Mouse (Mus musculus) heart, adult 2 months (tissue): ENCODE measurements around the gene Crybg2. TPM values are rescaled to one million over a fixed set of nuclear protein-coding genes. Genes with fewer than 3 reads are reported as not detected.

Experiments
- DNase-seq, 2 experiments: peaks; one replicate each; pipeline ENCODE4 v3.0.0; 2021
- H3K27ac ChIP-seq: fragments of 200-600 bp; 2 replicates; pipeline ENCODE4 v1.8.1; 2022
- H3K27me3 ChIP-seq: fragments of 200-500 bp; 2 replicates; pipeline ENCODE4 v1.6.1; 2012; ENCODE audit warnings: mild to moderate bottlenecking, low read length, inconsistent platforms, mixed read lengths; ENCODE audit not compliant: control insufficient read depth, insufficient read depth
- H3K36me3 ChIP-seq: fragments of 200-500 bp; 2 replicates; pipeline ENCODE4 v1.6.1; 2012; ENCODE audit warnings: low read length, inconsistent platforms; ENCODE audit not compliant: control insufficient read depth, insufficient read depth
- H3K4me1 ChIP-seq: fragments of 200-500 bp; 2 replicates; pipeline ENCODE4 v1.6.1; 2011; ENCODE audit warnings: low read length; ENCODE audit not compliant: control insufficient read depth, insufficient read depth
- H3K4me3 ChIP-seq: fragments of 200-600 bp; 2 replicates; pipeline ENCODE4 v1.8.1; 2022
- H3K79me2 ChIP-seq: fragments of 200-500 bp; replicated peaks from 2 replicates; pipeline ENCODE4 v1.6.1; 2012; ENCODE audit warnings: mild to moderate bottlenecking, inconsistent platforms, low read length, moderate library complexity, mixed read lengths; ENCODE audit not compliant: control insufficient read depth, insufficient read depth
- H3K9ac ChIP-seq: fragments of 200-500 bp; 2 replicates; pipeline ENCODE4 v1.6.1; 2012; ENCODE audit warnings: low read depth, mild to moderate bottlenecking, control low read depth, inconsistent platforms, low read length, mixed read lengths
- CTCF ChIP-seq: fragments of 200-600 bp; IDR thresholded peaks from 2 replicates; pipeline ENCODE4 v1.8.1; 2022; ENCODE audit warnings: antibody characterized with exemption, mild to moderate bottlenecking, moderate library complexity
- EP300 ChIP-seq: fragments of 200-500 bp; IDR thresholded peaks from 2 replicates; pipeline ENCODE4 v1.6.1; 2011; ENCODE audit warnings: low read depth, low read length, control low read depth; ENCODE audit not compliant: insufficient read depth
- POLR2A ChIP-seq: fragments of 200-500 bp; IDR thresholded peaks from 2 replicates; pipeline ENCODE4 v1.6.1; 2011; ENCODE audit warnings: mild to moderate bottlenecking, low read depth, low read length, control low read depth; ENCODE audit not compliant: insufficient read depth
- WGBS: fragments of 180-500 bp; shearing (Covaris S2); methylation state at CpG from one replicate; pipeline ENCODE4 v1.1.7; 2018; 5-methylcytosine and 5-hydroxymethylcytosine counted together
- intact Hi-C: fragments of 180-260 bp; cut with DNase I; formaldehyde crosslinking; loops from one replicate; pipeline ENCODE4 v1.15.1; 2025
- polyA plus RNA-seq: library from polyadenylated mRNA; depleted of rRNA; stranded (reverse); fragments of >200 nt; gene quantifications from 2 replicates; pipeline ENCODE4 v1.2.3, GENCODE M21; 2012
- total RNA-seq, 2 experiments: library from RNA; stranded (reverse); gene quantifications; 2 replicates each; pipeline ENCODE4 v1.2.3; 2021

Crybg2 gene
- total and polyA plus RNA-seq, 3 experiments = 0.49 TPM; not detected in 2

GRCm38 (mm10) chr4:134112403-134112802, 51.8 kb downstream of the Crybg2 start:
- Histone ChIP-seq H3K9ac (no peak overlapping the region), H3K27me3 (no peaks in the 10 kb centered on the region), H3K4me3 (no peak overlapping the region), H3K27ac (no peak overlapping the region), H3K79me2 (no peaks in the 10 kb centered on the region), H3K36me3 (no peaks in the 10 kb centered on the region), H3K4me1 (no peaks in the 10 kb centered on the region)
- intact Hi-C loops = no loop called here
- no peak for TF ChIP-seq POLR2A
- no peak for TF ChIP-seq CTCF
- TF ChIP-seq EP300 = no peak
- DNase-seq = no peak
- WGBS = 51% methylated on average over 6 of the region's 6 CpGs

GRCm38 (mm10) chr4:134113356-134113994, 52.9 kb downstream of the Crybg2 start:
- Histone ChIP-seq H3K27me3 (no peaks in the 10 kb centered on the region), H3K36me3 (no peaks in the 10 kb centered on the region), H3K9ac (no peak overlapping the region), H3K27ac (no peak overlapping the region), H3K79me2 (no peaks in the 10 kb centered on the region), H3K4me3 (no peak overlapping the region), H3K4me1 (no peaks in the 10 kb centered on the region)
- intact Hi-C loops = no loop called here
- no peak for TF ChIP-seq POLR2A
- TF ChIP-seq CTCF = no peak
- TF ChIP-seq EP300 = no peak
- no peak for DNase-seq
- 73% methylated on average over 10 of the region's 10 CpGs for WGBS

GRCm38 (mm10) chr4:134114038-134114437, 53.4 kb downstream of the Crybg2 start:
- no peak overlapping the region for H3K27ac ChIP-seq
- no peaks in the 10 kb centered on the region for H3K4me1 ChIP-seq
- H3K4me3 ChIP-seq = no peak overlapping the region
- 94% methylated on average over 4 of the region's 4 CpGs for WGBS
- TF ChIP-seq POLR2A (no peak), EP300 (no peak), CTCF (no peak)
- no peaks in the 10 kb centered on the region for H3K27me3 ChIP-seq
- intact Hi-C loops = no loop called here
- no peaks in the 10 kb centered on the region for H3K79me2 ChIP-seq
- no peak for DNase-seq
- H3K36me3 ChIP-seq = no peaks in the 10 kb centered on the region
- H3K9ac ChIP-seq = no peak overlapping the region

- intact Hi-C loops = no loop called here
- no peak overlapping the region for H3K9ac ChIP-seq
Measured at GRCm38 (mm10) chr4:134115215-134116144, 54.9 kb downstream of the Crybg2 start.

GRCm38 (mm10) chr4:134116501-134116900, 55.9 kb downstream of the Crybg2 start:
- Histone ChIP-seq H3K27ac (no peak overlapping the region), H3K9ac (no peak overlapping the region), H3K36me3 (no peaks in the 10 kb centered on the region), H3K79me2 (no peaks in the 10 kb centered on the region), H3K27me3 (no peaks in the 10 kb centered on the region), H3K4me1 (no peaks in the 10 kb centered on the region), H3K4me3 (no peak overlapping the region)
- no peak for DNase-seq
- TF ChIP-seq EP300 (no peak), POLR2A (no peak), CTCF (no peak)
- WGBS = 86% methylated on average over 2 of the region's 2 CpGs
- intact Hi-C loops = no loop called here

More at GRCm38 (mm10) chr4:134115215-134116144, 54.9 kb downstream of the Crybg2 start:
- Histone ChIP-seq H3K27ac (no peak overlapping the region), H3K27me3 (no peaks in the 10 kb centered on the region), H3K79me2 (no peaks in the 10 kb centered on the region), H3K4me1 (no peaks in the 10 kb centered on the region), H3K4me3 (no peak overlapping the region), H3K36me3 (no peaks in the 10 kb centered on the region)
- no peak for TF ChIP-seq CTCF
- no peak for TF ChIP-seq POLR2A
- no peak for TF ChIP-seq EP300
- 90% methylated on average over 16 of the region's 16 CpGs for WGBS
- DNase-seq = no peak

GRCm38 (mm10) chr4:134117012-134117411, 56.4 kb downstream of the Crybg2 start:
- H3K4me1 ChIP-seq = no peaks in the 10 kb centered on the region
- intact Hi-C loops = no loop called here
- H3K9ac ChIP-seq = no peak overlapping the region
- no peak overlapping the region for H3K27ac ChIP-seq
- no peaks in the 10 kb centered on the region for H3K79me2 ChIP-seq
- H3K36me3 ChIP-seq = no peaks in the 10 kb centered on the region
- TF ChIP-seq CTCF (no peak), EP300 (0 out of 2 replicates have a peak, but pooled peaks have one; percentile 20), POLR2A (no peak)
- H3K27me3 ChIP-seq = no peaks in the 10 kb centered on the region
- 52% methylated on average over 8 of the region's 8 CpGs for WGBS
- DNase-seq = peak in 1 of 2 experiments; percentile 69
- no peak overlapping the region for H3K4me3 ChIP-seq
